In genomic region chr13:73159454-73159853, GRCm38 (mm10) we compare ENCODE assay signal across 10 mouse cellular contexts.
DNase-seq lines count a peak whose midpoint lies in the region; ATAC-seq and TF ChIP-seq lines count a peak whose summit lies in the region.
"Had no signal": no experiment of that assay in that cellular context is flagged by ENCODE, and none has a peak within 500 bp of the region (broad histone marks: within the 10 kb centered on the region; RNA-seq: fewer than 3 reads in every experiment).

No protein-coding gene starts in this region.

- H3K9me3 ChIP-seq in intestine, embryonic 14.5 days (ENCODE audit: control insufficient read depth, low read length): no peaks in the 10 kb centered on the region
- H3K9me3 ChIP-seq in intestine, postnatal 0 days (ENCODE audit: control insufficient read depth): no peaks in the 10 kb centered on the region
- no peaks in the 10 kb centered on the region for H3K9me3 ChIP-seq in forebrain, embryonic 12.5 days
- no peaks in the 10 kb centered on the region for H3K9me3 ChIP-seq in hindbrain, embryonic 12.5 days (replicated peaks)
- H3K9me3 ChIP-seq in midbrain, embryonic 16.5 days (replicated peaks; ENCODE audit: control insufficient read depth, low read length, poor library complexity, severe bottlenecking): no peaks in the 10 kb centered on the region

- no peak for TF ChIP-seq CTCF in intestine, postnatal 0 days (IDR thresholded peaks at IDR 0.05; ENCODE audit: low read depth)

- peaks cover 6% of the 10 kb centered on the region; the same call in 1 of the 2 replicates for H3K4me1 ChIP-seq in intestine, embryonic 14.5 days (replicated peaks; ENCODE audit: control insufficient read depth, insufficient read depth, low read length)
- no peaks in the 10 kb centered on the region for H3K4me1 ChIP-seq in intestine, postnatal 0 days (replicated peaks; ENCODE audit: control insufficient read depth, insufficient read depth, low read length)
- peaks cover 9% of the 10 kb centered on the region for H3K4me1 ChIP-seq in forebrain, embryonic 12.5 days
- peaks cover 12% of the 10 kb centered on the region for H3K4me1 ChIP-seq in hindbrain, embryonic 12.5 days
- peaks cover 10% of the 10 kb centered on the region for H3K4me1 ChIP-seq in midbrain, embryonic 16.5 days (ENCODE audit: control insufficient read depth, insufficient read depth, low read length)

- no peak overlapping the region for H3K27ac ChIP-seq in intestine, embryonic 14.5 days (ENCODE audit: low read depth)
- no peak overlapping the region for H3K27ac ChIP-seq in intestine, postnatal 0 days (ENCODE audit: low read depth, low read length)
- no peak overlapping the region for H3K27ac ChIP-seq in forebrain, embryonic 12.5 days
- H3K27ac ChIP-seq in hindbrain, embryonic 12.5 days: 0 out of 2 replicates have a peak overlapping the region, but pooled peaks have one; percentile 3
- no peak overlapping the region for H3K27ac ChIP-seq in midbrain, embryonic 16.5 days (ENCODE audit: low read length)

- ATAC-seq in intestine, embryonic 14.5 days (replicated peaks; ENCODE audit: low FRiP score, low TSS enrichment, low read depth): no peak
- no peak for ATAC-seq in intestine, postnatal 0 days
- 0 out of 2 replicates have a peak, but pooled peaks have one; percentile 7 for ATAC-seq in forebrain, embryonic 12.5 days (ENCODE audit: low FRiP score)
- ATAC-seq in hindbrain, embryonic 12.5 days (ENCODE audit: low FRiP score): peak; percentile 21
- ATAC-seq in midbrain, embryonic 16.5 days: peak; percentile 4; the same call in 1 of the 2 replicates

- H3K36me3 ChIP-seq in intestine, embryonic 14.5 days (ENCODE audit: control insufficient read depth, insufficient read depth, low read length): no peaks in the 10 kb centered on the region
- no peaks in the 10 kb centered on the region for H3K36me3 ChIP-seq in intestine, postnatal 0 days (ENCODE audit: control insufficient read depth, insufficient read depth)
- no peaks in the 10 kb centered on the region for H3K36me3 ChIP-seq in forebrain, embryonic 12.5 days (replicated peaks)
- H3K36me3 ChIP-seq in hindbrain, embryonic 12.5 days: no peaks in the 10 kb centered on the region
- H3K36me3 ChIP-seq in midbrain, embryonic 16.5 days (ENCODE audit: control insufficient read depth, insufficient read depth, low read length): no peaks in the 10 kb centered on the region

- H3K9ac ChIP-seq in intestine, embryonic 14.5 days (ENCODE audit: low read length): no peak overlapping the region
- H3K9ac ChIP-seq in intestine, postnatal 0 days (ENCODE audit: low read depth, low read length): no peak overlapping the region
- H3K9ac ChIP-seq in forebrain, embryonic 12.5 days: no peak overlapping the region
- no peak overlapping the region for H3K9ac ChIP-seq in hindbrain, embryonic 12.5 days
- peak overlapping the region; percentile 57; the same call in 1 of the 2 replicates for H3K9ac ChIP-seq in midbrain, embryonic 16.5 days (ENCODE audit: low read depth, low read length)

- no peak for DNase-seq in intestine, embryonic 14.5 days (ENCODE audit: low spot score)
- DNase-seq in urinary bladder, postnatal 4 days (ENCODE audit: low spot score in 2 of 2): no peak
- no peak for DNase-seq in adrenal gland, postnatal 14 days
- DNase-seq: gastrocnemius, postnatal 14 days; lung, postnatal 14 days; right cerebral cortex, postnatal 25 days had no signal

- H3K4me2 ChIP-seq in intestine, embryonic 14.5 days (ENCODE audit: low read length): peak overlapping the region; percentile 51
- no peak overlapping the region for H3K4me2 ChIP-seq in intestine, postnatal 0 days (replicated peaks; ENCODE audit: low read depth)
- H3K4me2 ChIP-seq in forebrain, embryonic 12.5 days: no peak overlapping the region; the same call in 1 of the 2 replicates
- H3K4me2 ChIP-seq in hindbrain, embryonic 12.5 days (replicated peaks): peak overlapping the region; percentile 51
- peak overlapping the region; percentile 74 for H3K4me2 ChIP-seq in midbrain, embryonic 16.5 days (ENCODE audit: low read length)

- WGBS in intestine, embryonic 14.5 days: 51% methylated on average over 7 of the region's 7 CpGs
- WGBS in intestine, postnatal 0 days: 56% methylated on average over 7 of the region's 7 CpGs
- 55% methylated on average over 7 of the region's 7 CpGs for WGBS in forebrain, embryonic 12.5 days
- 26% methylated on average over 7 of the region's 7 CpGs for WGBS in hindbrain, embryonic 12.5 days
- WGBS in midbrain, embryonic 16.5 days: 35% methylated on average over 7 of the region's 7 CpGs

- no peak overlapping the region for H3K4me3 ChIP-seq in intestine, embryonic 14.5 days (ENCODE audit: low read depth, low read length)
- H3K4me3 ChIP-seq in intestine, postnatal 0 days (ENCODE audit: low read depth, low read length): no peak overlapping the region
- H3K4me3 ChIP-seq in forebrain, embryonic 12.5 days (replicated peaks): no peak overlapping the region
- no peak overlapping the region for H3K4me3 ChIP-seq in hindbrain, embryonic 12.5 days
- no peak overlapping the region for H3K4me3 ChIP-seq in midbrain, embryonic 16.5 days (ENCODE audit: low read depth, low read length)

- H3K27me3 ChIP-seq in intestine, embryonic 14.5 days (replicated peaks; ENCODE audit: control insufficient read depth, insufficient read depth, low read length): no peaks in the 10 kb centered on the region
- H3K27me3 ChIP-seq in intestine, postnatal 0 days (replicated peaks; ENCODE audit: control insufficient read depth, insufficient read depth, low read length): no peaks in the 10 kb centered on the region
- H3K27me3 ChIP-seq in forebrain, embryonic 12.5 days: peaks cover 11% of the 10 kb centered on the region; the same call in 1 of the 2 replicates
- peaks cover 12% of the 10 kb centered on the region; the same call in 1 of the 2 replicates for H3K27me3 ChIP-seq in hindbrain, embryonic 12.5 days
- H3K27me3 ChIP-seq in midbrain, embryonic 16.5 days (ENCODE audit: control insufficient read depth, insufficient read depth, low read depth, low read length): peaks cover 3% of the 10 kb centered on the region; the same call in 1 of the 2 replicates

Comparison
In these comparisons a context has a peak if more than half of its experiments do, and no peak if none do; other contexts are left out.
1. H3K4me2 ChIP-seq: peak in intestine, embryonic 14.5 days (single experiment), hindbrain, embryonic 12.5 days (single experiment) and midbrain, embryonic 16.5 days (single experiment); none in intestine, postnatal 0 days (single experiment) and forebrain, embryonic 12.5 days (single experiment).
2. ATAC-seq: peak in forebrain, embryonic 12.5 days (single experiment), hindbrain, embryonic 12.5 days (single experiment) and midbrain, embryonic 16.5 days (single experiment); none in intestine, embryonic 14.5 days (single experiment) and intestine, postnatal 0 days (single experiment).